Mouse (Mus musculus) thymus, postnatal 14 days (tissue): Measurements from ENCODE around the gene Vasn.

Experiments used
- DNase-seq: peaks from one replicate; pipeline ENCODE4 v3.0.0; 2021

Gene Vasn

DNA sequence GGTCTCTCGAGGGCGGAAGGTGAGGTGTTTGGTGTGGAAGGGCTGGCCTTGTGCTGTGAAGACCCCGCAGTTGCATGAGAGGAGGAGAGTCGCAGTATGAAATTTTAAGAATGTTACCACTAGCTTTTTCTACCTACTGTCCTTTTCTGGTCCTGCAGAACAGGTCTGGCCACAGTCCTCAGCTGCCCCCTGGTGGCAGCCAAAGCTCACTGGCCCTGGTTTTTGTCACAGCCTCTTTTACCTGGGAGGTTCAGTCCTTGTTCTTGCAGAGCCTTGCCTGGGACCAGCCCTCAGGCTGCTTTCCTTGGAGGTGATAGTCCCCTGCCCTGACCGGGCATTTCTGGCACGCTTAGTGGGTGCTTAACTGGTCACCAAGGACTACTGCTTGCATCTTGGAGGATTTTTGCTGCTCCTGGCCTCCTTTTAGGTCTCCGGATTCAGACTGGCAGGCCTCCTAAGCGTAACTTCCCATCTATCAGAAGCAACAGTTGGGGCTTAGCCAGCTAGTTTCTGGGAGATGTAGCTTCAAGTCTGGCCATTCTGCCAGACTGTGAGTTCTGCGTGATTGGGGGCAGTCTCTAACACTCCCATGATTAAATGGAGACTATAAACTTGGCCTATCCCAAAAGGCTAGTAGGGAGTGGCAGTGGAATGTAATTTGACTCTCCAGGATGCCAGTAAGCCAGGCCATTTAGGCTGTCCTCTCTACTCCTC, 31.8 kb upstream of the Vasn start:
- peak; percentile 89 for DNase-seq

DNA sequence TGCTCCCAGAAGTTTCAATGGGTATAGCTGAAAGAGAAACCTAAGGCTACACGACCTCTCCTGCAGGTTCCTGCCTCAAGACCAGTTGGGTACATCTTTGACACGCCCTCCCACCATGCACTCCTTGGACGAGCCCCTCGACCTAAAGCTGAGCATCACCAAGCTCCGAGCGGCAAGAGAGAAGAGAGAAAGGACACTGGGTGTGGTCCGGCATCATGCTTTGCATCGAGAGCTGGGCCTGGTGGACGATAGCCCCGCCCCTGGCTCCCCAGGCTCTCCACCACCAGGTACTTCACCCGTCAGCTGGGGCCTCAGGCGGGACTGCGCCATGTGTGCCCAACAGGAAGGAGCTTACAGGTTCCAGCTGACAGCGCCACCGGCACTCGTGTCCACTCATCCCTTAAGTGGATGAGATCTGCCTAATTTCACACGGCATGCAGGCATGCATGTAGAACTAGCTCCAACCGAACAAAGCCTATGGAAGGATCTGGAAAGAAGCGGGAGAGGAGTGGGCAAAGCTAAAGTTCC, 31.1 kb upstream of the Vasn start:
- no peak for DNase-seq

DNA sequence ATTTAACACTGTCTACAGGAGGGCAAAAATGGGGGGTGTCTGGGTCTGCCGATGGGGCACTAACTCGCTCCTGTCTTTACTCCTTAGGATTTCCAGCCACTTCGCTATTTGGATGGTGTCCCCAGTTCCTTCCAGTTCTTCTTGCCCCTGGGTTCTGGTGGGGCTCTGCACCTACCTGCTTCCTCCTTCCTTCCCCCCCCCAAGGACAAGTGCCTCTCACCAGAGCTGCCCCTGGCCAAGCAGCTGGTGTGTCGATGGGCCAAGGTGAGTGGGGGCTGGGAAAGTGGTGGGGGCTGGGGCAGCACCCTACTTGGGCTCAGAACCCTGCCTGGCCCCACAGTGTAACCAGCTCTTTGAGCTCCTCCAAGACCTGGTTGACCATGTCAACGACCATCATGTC, 28.5 kb upstream of the Vasn start:
- no peak for DNase-seq

DNA sequence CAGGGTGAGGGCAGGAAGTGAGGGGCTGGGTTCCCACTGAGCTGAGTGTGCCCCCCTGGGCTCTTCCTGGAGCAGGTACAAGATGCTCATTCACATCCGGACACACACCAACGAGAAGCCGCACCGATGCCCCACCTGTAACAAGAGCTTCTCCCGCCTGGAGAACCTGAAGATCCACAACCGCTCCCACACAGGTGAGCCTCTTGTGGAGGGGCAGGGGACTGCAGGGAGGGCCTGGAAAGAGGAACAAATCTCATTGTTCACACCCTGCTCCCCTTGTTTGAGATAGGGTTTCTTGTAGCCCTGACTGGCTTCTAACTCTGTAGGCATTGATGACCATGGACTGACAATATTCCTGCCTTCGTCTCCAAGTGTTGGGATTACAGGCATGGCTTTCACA, 28.1 kb upstream of the Vasn start:
- no peak for DNase-seq

DNA sequence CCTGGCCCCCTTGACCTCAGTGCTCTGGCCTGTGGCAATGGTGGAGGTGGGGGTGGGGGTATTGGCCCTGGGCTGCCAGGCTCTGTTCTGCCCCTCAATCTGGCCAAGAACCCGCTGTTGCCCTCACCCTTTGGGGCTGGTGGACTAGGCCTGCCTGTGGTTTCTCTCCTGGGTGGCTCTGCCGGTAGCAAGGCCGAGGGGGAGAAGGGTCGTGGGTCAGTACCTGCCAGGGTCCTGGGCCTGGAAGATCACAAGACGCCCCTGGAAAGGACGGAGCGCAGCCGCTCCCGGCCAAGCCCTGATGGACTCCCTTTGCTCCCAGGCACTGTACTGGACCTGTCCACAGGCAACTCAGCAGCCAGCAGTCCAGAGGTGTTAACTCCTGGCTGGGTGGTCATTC, 26.0 kb upstream of the Vasn start:
- no peak for DNase-seq

- no peak for DNase-seq
Observed at GRCm38 (mm10) chr16:4614639-4615038, 25.1 kb upstream of the Vasn start.

DNA sequence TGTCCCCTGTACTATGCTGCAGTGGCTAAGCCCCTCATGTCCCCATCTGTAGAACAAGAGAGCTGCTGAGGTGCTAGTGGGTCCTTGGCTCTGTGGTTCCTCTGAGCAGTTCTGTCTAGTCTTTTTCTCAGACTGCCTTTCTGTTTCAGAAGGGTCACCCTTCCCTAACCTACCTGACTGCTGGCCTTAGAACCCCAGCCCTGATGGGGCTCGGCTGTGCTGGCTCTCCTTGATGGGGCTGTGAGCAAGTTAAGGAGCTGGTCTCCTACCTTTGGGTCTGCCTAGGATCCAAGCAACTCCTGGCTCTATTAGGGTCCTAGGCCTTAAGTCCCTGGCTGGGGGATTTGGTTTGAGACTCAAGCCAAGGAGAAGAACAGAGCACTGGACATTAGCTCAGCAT, 24.4 kb upstream of the Vasn start:
- no peak for DNase-seq

DNA sequence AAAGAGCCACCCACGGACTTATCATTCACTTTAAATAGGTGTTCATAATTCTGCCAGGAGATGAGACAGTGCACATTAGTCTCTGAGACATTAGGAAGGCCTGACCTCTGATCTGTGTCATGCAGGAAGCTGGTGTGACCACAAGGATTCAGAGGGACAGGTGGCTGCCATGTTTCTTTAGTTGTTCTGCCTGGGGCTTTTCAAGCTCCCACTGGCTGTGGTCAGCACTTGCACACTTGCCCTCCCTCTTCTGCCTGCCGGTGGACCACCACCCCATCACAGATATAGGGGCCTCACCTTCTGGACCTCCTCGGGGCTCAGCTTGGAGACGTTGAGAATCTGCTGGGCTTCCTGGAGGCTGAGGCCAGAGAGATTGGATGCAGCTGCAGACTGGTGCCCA, 22.9 kb upstream of the Vasn start:
- no peak for DNase-seq

- DNase-seq: no peak
Observed at GRCm38 (mm10) chr16:4624074-4624473, 15.7 kb upstream of the Vasn start.

GRCm38 (mm10) chr16:4624481-4625110, 15.1 kb upstream of the Vasn start, which contains the start of gene Pam16:
Gene Pam16, minus strand, starts transcription at chr16:4624988.
- DNase-seq: peak; percentile 90

- DNase-seq: peak; percentile 4
Observed at GRCm38 (mm10) chr16:4627105-4627504, 12.6 kb upstream of the Vasn start.

DNA sequence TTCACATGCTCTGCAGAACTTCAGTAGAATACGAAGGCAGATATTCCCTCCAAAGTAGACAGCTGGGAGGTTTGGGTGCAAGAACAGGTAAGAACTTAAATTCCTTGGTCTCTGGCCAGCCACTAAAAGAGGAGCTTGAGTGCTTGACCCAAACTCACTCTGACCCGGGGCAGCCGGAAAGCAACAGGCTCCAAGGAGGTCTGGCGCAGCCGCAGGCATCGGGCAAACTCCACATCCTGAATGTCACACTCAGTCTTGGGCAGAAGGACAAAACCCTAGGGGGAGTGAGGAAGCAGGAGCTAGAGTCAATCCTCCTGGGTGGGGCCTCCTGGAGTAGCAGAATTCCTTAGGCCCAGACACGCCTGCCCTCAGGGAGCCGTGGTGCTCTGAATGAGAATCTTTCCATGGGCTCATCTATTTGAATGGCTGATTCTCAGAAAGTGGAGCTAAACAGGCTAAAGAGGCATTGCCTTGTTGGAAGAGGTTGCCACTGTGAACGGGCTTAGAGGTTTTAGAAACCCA, 10.8 kb upstream of the Vasn start:
- no peak for DNase-seq

DNA sequence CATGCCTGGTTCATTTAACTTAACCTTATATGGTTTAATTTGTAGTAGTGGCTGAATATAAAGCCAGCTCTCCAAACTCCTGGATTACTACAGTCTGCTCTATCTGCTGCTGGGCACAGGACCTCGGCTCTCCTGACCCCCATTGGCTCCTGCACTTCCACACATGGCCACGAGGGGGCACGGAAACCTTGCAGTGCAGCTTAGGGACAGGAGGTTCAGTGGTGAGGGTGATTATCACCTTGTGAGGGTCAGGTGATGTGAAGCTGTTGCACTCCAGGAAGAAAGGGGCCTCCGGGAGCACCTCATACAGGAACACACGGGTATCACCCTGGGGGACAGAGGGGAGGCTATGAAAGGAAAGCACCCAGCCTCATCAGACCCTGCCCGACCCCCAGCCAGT, 9.8 kb upstream of the Vasn start:
- peak; percentile 87 for DNase-seq

GRCm38 (mm10) chr16:4632050-4632449, 7.7 kb upstream of the Vasn start:
- DNase-seq: peak; percentile 30

- DNase-seq: no peak
Observed at GRCm38 (mm10) chr16:4633661-4634060, 6.1 kb upstream of the Vasn start.

DNA sequence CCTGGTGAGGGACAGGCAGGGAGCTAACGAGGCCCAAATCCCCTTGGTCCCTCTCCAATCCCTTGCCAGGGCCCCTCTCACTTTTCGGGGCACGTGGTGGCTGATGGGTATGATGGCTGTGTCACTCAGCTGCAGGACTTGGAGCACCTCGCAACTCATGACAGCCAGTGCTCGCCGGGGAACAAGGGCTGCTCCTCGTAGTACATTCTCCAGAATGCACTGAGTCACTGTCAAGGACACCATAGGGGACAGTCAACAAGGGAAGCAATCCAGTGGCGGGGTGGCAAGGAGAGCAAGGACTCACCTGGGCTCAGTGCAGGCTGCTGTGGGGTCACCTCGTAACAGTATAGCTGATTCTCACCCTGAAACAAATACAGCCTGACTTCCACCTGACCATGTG, 5.1 kb upstream of the Vasn start:
- DNase-seq: no peak

- DNase-seq: no peak
Observed at GRCm38 (mm10) chr16:4635760-4636159, 4.0 kb upstream of the Vasn start.

- DNase-seq: no peak
Observed at GRCm38 (mm10) chr16:4638891-4639390, 800 bp upstream of the Vasn start.

GRCm38 (mm10) chr16:4640267-4641005, 695 bp downstream of the Vasn start:
- no peak for DNase-seq

DNA sequence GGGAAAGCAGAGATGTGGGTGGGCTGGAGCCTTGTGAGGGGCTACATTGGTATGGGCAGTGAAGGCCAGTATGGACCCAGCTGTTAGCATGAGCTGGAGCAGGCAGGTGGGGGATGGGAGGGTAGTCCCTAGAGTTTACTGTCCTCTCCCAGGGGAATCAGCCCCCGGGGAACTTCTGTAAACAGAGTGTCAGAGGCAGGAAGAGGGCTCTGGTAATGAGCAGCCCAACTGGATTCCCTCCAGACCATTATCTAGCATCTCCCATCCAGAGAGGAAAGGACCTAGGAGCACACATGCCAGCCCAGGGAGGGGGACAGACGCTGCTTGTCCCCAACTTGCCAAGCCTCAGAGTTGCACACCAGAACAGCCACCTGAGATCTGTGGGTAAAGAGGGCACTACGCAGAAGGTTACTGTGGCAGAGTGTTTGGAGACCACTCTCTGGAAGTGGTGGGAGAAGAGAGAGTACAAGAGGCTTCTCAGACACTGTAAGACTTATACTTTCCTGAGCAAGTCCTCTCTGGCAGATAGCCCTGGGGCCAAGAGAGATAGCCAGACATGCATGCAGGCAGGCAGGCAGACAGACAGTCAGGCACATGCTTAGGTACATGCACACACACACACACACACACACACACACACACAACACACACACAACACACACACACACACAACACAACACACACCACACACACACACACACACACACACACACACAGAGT, 1.5 kb downstream of the Vasn start:
- DNase-seq: no peak

DNA sequence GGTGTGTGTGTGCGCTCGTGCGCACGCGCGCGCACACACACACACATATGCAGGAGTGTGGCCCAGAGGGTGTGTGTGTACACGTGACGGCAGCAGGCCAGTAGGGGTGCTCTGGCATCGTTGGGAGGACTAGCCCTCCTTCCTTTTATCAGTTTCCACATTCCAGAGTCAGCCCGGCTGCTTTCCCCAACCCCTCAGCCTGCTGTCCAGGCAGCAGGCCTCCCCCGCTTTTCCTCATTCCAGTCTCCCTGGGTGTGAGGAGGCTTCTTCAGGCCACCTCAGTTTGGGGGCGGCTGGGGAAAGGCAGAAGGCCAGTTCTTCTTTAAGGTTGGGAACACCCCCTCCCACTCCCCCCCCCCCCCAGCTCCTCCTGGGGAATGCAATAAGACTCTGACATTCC, 2.4 kb downstream of the Vasn start:
- no peak for DNase-seq

DNA sequence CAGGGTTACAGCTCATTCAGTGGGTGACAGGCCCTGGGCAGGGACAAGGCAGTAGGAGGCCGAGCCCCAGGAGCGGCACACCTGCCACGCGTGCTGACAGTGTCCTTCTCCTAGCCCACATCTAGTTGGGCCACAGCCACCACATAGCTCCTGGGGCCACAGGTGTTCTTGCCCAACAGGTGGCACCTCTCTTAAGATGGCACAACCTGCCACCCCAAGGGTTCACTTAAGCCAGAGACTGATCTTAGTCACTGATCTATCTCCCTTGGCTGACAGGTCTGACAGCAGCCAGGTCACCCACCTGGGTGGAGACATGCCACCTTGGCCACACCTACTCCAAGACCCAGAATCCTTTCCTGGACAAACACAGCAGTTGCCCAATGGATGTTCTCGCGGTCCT, 3.2 kb downstream of the Vasn start:
- no peak for DNase-seq
